Mouse (Mus musculus) forebrain, embryonic 11.5 days (tissue): ENCODE measurements around the gene Fbxo8. TPM values are rescaled to one million over a fixed set of nuclear protein-coding genes. Genes with fewer than 3 reads are reported as not detected.

Source experiments
- ATAC-seq: fragments of 200-750 bp; cut with Nextera tagmentation; replicated peaks from 2 replicates; pipeline ENCODE4 v1.8.0; 2017; ENCODE audit warnings: moderate TSS enrichment; ENCODE audit not compliant: low FRiP score
- DNase-seq: peaks from one replicate; pipeline ENCODE4 v3.0.0-alpha.2; 2017; ENCODE audit warnings: low spot score
- H3K27ac ChIP-seq: fragments of 300-500 bp; sonication (generic); 2 replicates; pipeline ENCODE4 v1.5.1; 2014; ENCODE audit warnings: low read depth, low read length
- H3K27me3 ChIP-seq: fragments of 300-500 bp; sonication (generic); 2 replicates; pipeline ENCODE4 v1.6.1; 2014; ENCODE audit warnings: mild to moderate bottlenecking, low read length, mixed read lengths; ENCODE audit not compliant: control insufficient read depth, insufficient read depth
- H3K36me3 ChIP-seq: fragments of 300-500 bp; sonication (generic); 2 replicates; pipeline ENCODE4 v1.6.1; 2014; ENCODE audit warnings: mild to moderate bottlenecking, low read length, moderate library complexity, mixed read lengths; ENCODE audit not compliant: control insufficient read depth, insufficient read depth
- H3K4me1 ChIP-seq: fragments of 300-500 bp; sonication (generic); replicated peaks from 2 replicates; pipeline ENCODE4 v1.6.1; 2014; ENCODE audit warnings: low read length, mixed read lengths; ENCODE audit not compliant: control insufficient read depth, insufficient read depth
- H3K4me2 ChIP-seq: fragments of 300-500 bp; sonication (generic); 2 replicates; pipeline ENCODE4 v1.6.1; 2014; ENCODE audit warnings: low read depth, mild to moderate bottlenecking, low read length, moderate library complexity, mixed read lengths; ENCODE audit not compliant: severe bottlenecking
- H3K4me3 ChIP-seq: fragments of 300-500 bp; sonication (generic); 2 replicates; pipeline ENCODE4 v1.5.1; 2014; ENCODE audit warnings: low read depth, low read length
- H3K9ac ChIP-seq: fragments of 300-500 bp; sonication (generic); 2 replicates; pipeline ENCODE4 v1.6.1; 2014; ENCODE audit warnings: low read length
- H3K9me3 ChIP-seq: fragments of 300-500 bp; sonication (generic); 2 replicates; pipeline ENCODE4 v1.6.1; 2016; ENCODE audit warnings: low read length, mixed read lengths; ENCODE audit not compliant: control insufficient read depth
- WGBS: fragments of 180-500 bp; shearing (Covaris S2); extraction: QIAGEN DNeasy Blood & Tissue Kit; methylation state at CpG from one replicate; pipeline ENCODE4 v1.1.7; 2014; 5-methylcytosine and 5-hydroxymethylcytosine counted together
- polyA plus RNA-seq: library from polyadenylated mRNA; unstranded; fragments of >200 nt; fragmentation: Nextera tagmentation; extraction: Ambion mirVana; gene quantifications from 2 replicates; pipeline ENCODE4 v1.2.1, GENCODE M21; 2014

Fbxo8 gene
- polyA plus RNA-seq, 1 experiment from 2014 or later: 33.3 TPM

- no peak for DNase-seq
- H3K4me3 ChIP-seq: no peak overlapping the region
- ATAC-seq: no peak
- no peak overlapping the region for H3K9ac ChIP-seq
- H3K27me3 ChIP-seq: no peaks in the 10 kb centered on the region
- H3K9me3 ChIP-seq: no peaks in the 10 kb centered on the region
- no peak overlapping the region for H3K4me2 ChIP-seq
- H3K4me1 ChIP-seq: no peaks in the 10 kb centered on the region
- H3K27ac ChIP-seq: no peak overlapping the region
- no peaks in the 10 kb centered on the region for H3K36me3 ChIP-seq
These were observed 32.0 kb downstream of the Fbxo8 start for GRCm38 (mm10) chr8:56582841-56583240.

- no peaks in the 10 kb centered on the region for H3K27me3 ChIP-seq
- no peaks in the 10 kb centered on the region for H3K36me3 ChIP-seq
- 85% methylated on average over 2 of the region's 2 CpGs for WGBS
- no peaks in the 10 kb centered on the region for H3K9me3 ChIP-seq
- H3K4me1 ChIP-seq: no peaks in the 10 kb centered on the region
- H3K27ac ChIP-seq: no peak overlapping the region
- H3K4me2 ChIP-seq: no peak overlapping the region
- no peak for ATAC-seq
- no peak overlapping the region for H3K4me3 ChIP-seq
- no peak for DNase-seq
- H3K9ac ChIP-seq: no peak overlapping the region
These were observed 38.1 kb downstream of the Fbxo8 start for GRCm38 (mm10) chr8:56589004-56589403.

GRCm38 (mm10) chr8:56591084-56591483 lies 40.2 kb downstream of the Fbxo8 start:
- H3K9me3 ChIP-seq: no peaks in the 10 kb centered on the region
- no peaks in the 10 kb centered on the region for H3K27me3 ChIP-seq
- H3K4me2 ChIP-seq: no peak overlapping the region
- no peaks in the 10 kb centered on the region for H3K4me1 ChIP-seq
- no peak for DNase-seq
- no peak overlapping the region for H3K4me3 ChIP-seq
- H3K36me3 ChIP-seq: no peaks in the 10 kb centered on the region
- 89% methylated on average over 1 of the region's 1 CpGs for WGBS
- no peak overlapping the region for H3K9ac ChIP-seq
- no peak for ATAC-seq
- no peak overlapping the region for H3K27ac ChIP-seq

- Histone ChIP-seq H3K27ac (no peak overlapping the region), H3K4me3 (no peak overlapping the region), H3K4me2 (no peak overlapping the region), H3K4me1 (no peaks in the 10 kb centered on the region), H3K9ac (no peak overlapping the region), H3K9me3 (no peaks in the 10 kb centered on the region), H3K36me3 (no peaks in the 10 kb centered on the region), H3K27me3 (no peaks in the 10 kb centered on the region)
- ATAC-seq: no peak
- 94% methylated on average over 5 of the region's 5 CpGs for WGBS
- DNase-seq: no peak
These were observed 40.6 kb downstream of the Fbxo8 start for GRCm38 (mm10) chr8:56591502-56591901.

- Histone ChIP-seq H3K9me3 (no peaks in the 10 kb centered on the region), H3K27me3 (no peaks in the 10 kb centered on the region), H3K4me3 (no peak overlapping the region), H3K27ac (no peak overlapping the region), H3K36me3 (no peaks in the 10 kb centered on the region), H3K9ac (no peak overlapping the region), H3K4me2 (no peak overlapping the region), H3K4me1 (no peaks in the 10 kb centered on the region)
- no peak for DNase-seq
- ATAC-seq: no peak
- 56% methylated on average over 3 of the region's 3 CpGs for WGBS
These were observed 55.6 kb downstream of the Fbxo8 start for GRCm38 (mm10) chr8:56606481-56606880.

GRCm38 (mm10) chr8:56611736-56612135 lies 60.8 kb downstream of the Fbxo8 start:
- H3K27me3 ChIP-seq: no peaks in the 10 kb centered on the region
- no peaks in the 10 kb centered on the region for H3K9me3 ChIP-seq
- no peaks in the 10 kb centered on the region for H3K36me3 ChIP-seq
- no peak overlapping the region for H3K9ac ChIP-seq
- no peak overlapping the region for H3K4me3 ChIP-seq
- no peaks in the 10 kb centered on the region for H3K4me1 ChIP-seq
- H3K27ac ChIP-seq: no peak overlapping the region
- no peak for DNase-seq
- ATAC-seq: no peak
- no peak overlapping the region for H3K4me2 ChIP-seq
- WGBS: 86% methylated on average over 6 of the region's 6 CpGs

GRCm38 (mm10) chr8:56614235-56614634 lies 63.3 kb downstream of the Fbxo8 start:
- no peak overlapping the region for H3K9ac ChIP-seq
- no peak overlapping the region for H3K4me2 ChIP-seq
- ATAC-seq (no peak), DNase-seq (no peak)
- no peak overlapping the region for H3K4me3 ChIP-seq
- 93% methylated on average over 1 of the region's 1 CpGs for WGBS
- no peaks in the 10 kb centered on the region for H3K36me3 ChIP-seq
- H3K27me3 ChIP-seq: no peaks in the 10 kb centered on the region
- no peaks in the 10 kb centered on the region for H3K4me1 ChIP-seq
- H3K9me3 ChIP-seq: no peaks in the 10 kb centered on the region
- H3K27ac ChIP-seq: no peak overlapping the region

GRCm38 (mm10) chr8:56615005-56615404 lies 64.1 kb downstream of the Fbxo8 start:
- Histone ChIP-seq H3K27ac (no peak overlapping the region), H3K36me3 (no peaks in the 10 kb centered on the region), H3K4me3 (no peak overlapping the region), H3K4me1 (peaks cover 3% of the 10 kb centered on the region; the same call in 1 of the 2 replicates), H3K4me2 (no peak overlapping the region), H3K27me3 (peaks cover 1% of the 10 kb centered on the region), H3K9ac (no peak overlapping the region), H3K9me3 (no peaks in the 10 kb centered on the region)
- WGBS: 3% methylated on average over 5 of the region's 5 CpGs
- ATAC-seq (peak; percentile 58; the same call in 1 of the 2 replicates), DNase-seq (peak; percentile 65)

- 0 out of 2 replicates have a peak, but pooled peaks have one; percentile 34 for ATAC-seq
These were observed 65.4 kb downstream of the Fbxo8 start for GRCm38 (mm10) chr8:56616260-56616659.

More at GRCm38 (mm10) chr8:56616260-56616659, 65.4 kb downstream of the Fbxo8 start:
- peak; percentile 72 for DNase-seq
- Histone ChIP-seq H3K27ac (no peak overlapping the region), H3K4me1 (peaks cover 3% of the 10 kb centered on the region; the same call in 1 of the 2 replicates), H3K4me3 (no peak overlapping the region), H3K36me3 (no peaks in the 10 kb centered on the region), H3K9me3 (no peaks in the 10 kb centered on the region), H3K4me2 (no peak overlapping the region), H3K27me3 (peaks cover 13% of the 10 kb centered on the region), H3K9ac (no peak overlapping the region)
- 28% methylated on average over 7 of the region's 7 CpGs for WGBS
